Mouse (Mus musculus): ENCODE data around the gene Ugt1a8. TPM values are rescaled to one million over a fixed set of nuclear protein-coding genes. Genes with fewer than 3 reads are reported as not detected.

Ugt1a8 gene
- total and polyA plus RNA-seq, 3 experiments = not detected

DNA sequence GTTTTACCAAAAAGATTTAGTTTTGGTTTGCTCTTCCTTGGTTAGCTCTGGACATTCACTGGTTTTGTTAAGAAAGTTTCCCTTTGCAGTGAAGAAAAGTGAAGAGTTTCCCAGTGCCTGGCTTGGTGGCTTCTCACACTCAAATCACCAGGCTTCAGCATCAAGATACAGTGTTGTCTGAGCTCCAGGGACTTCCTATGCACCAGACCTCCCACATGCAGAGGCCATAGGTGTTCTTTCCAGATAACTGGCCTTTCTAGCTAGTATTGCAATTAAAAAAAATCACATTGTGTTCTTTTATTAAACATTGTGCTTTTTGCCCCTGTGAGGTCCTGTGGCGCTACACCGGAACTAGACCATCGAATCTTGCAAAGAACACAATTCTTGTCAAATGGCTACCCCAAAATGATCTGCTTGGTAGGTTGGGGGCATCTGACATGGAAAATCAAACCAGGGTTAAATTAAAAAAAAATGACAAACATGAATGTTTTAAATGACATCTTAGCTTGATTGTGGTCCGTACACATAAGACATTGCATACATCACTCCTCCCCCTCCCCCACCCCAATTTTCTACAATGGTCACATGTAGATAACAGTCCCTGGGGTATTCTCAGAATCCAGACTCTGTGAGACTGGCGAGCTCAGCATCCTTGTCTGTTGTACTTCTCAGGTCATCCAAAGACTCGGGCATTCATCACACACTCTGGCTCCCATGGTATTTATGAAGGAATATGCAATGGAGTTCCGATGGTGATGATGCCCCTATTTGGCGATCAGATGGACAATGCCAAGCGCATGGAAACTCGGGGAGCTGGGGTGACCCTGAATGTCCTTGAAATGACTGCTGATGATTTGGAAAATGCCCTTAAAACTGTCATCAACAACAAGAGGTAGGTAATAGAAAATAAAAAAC, 128.1 kb downstream of the Ugt1a8 start:
- Histone ChIP-seq H3K79me2 (ENCODE audit: control insufficient read depth, insufficient read depth, low read length, poor library complexity) (no peaks in the 10 kb centered on the region), H3K9ac (ENCODE audit: control insufficient read depth, low read depth, low read length, poor library complexity, severe bottlenecking) (no peak overlapping the region), H3K36me3 (ENCODE audit: control insufficient read depth in 1 of 2, insufficient read depth in 2 of 2, low read length in 2 of 2) (no peaks in the 10 kb centered on the region), H3K27me3 (ENCODE audit: control insufficient read depth in 1 of 2, insufficient read depth in 2 of 2, low read length in 2 of 2) (no peaks in the 10 kb centered on the region), H3K4me3 (ENCODE audit: control insufficient read depth in 1 of 2, insufficient read depth in 1 of 2, low read depth in 2 of 2, low read length in 2 of 2) (no peak overlapping the region), H3K9me3 (replicated peaks; ENCODE audit: insufficient read depth, low read length) (no peaks in the 10 kb centered on the region), H3K4me1 (ENCODE audit: control insufficient read depth in 1 of 2, insufficient read depth in 2 of 2, low read length in 2 of 2) (no peaks in the 10 kb centered on the region), H3K27ac (ENCODE audit: control insufficient read depth, low read depth, low read length) (no peak overlapping the region)
- TF ChIP-seq SIN3A (IDR thresholded peaks at IDR 0.05; ENCODE audit: low read length) (no peak), ZKSCAN1 (IDR thresholded peaks at IDR 0.05; ENCODE audit: low read depth, low read length) (no peak), TAL1 (IDR thresholded peaks at IDR 0.05; ENCODE audit: low read length) (no peak), ZNF384 (IDR thresholded peaks at IDR 0.05; ENCODE audit: low read depth, low read length) (no peak), BHLHE40 (IDR thresholded peaks at IDR 0.05; ENCODE audit: borderline replicate concordance, low read depth, low read length) (no peak), UBTF (IDR thresholded peaks at IDR 0.05; ENCODE audit: borderline replicate concordance, insufficient read depth, low read depth, low read length) (no peak), MAFK (IDR thresholded peaks at IDR 0.05; ENCODE audit: borderline replicate concordance, low read depth, low read length) (no peak), GATA1 (IDR thresholded peaks at IDR 0.05; ENCODE audit: low read depth, low read length) (no peak), ELF1 (IDR thresholded peaks at IDR 0.05; ENCODE audit: low read depth, low read length) (no peak), ETS1 (IDR thresholded peaks at IDR 0.05; ENCODE audit: low read depth, low read length) (no peak), USF1 (IDR thresholded peaks at IDR 0.05; ENCODE audit: low read depth, low read length) (no peak), POLR2A (IDR thresholded peaks at IDR 0.05; ENCODE audit: control insufficient read depth in 1 of 2, insufficient read depth in 1 of 2, low read depth in 1 of 2, low read length in 2 of 2, poor library complexity in 1 of 2) (no peak), CHD2 (IDR thresholded peaks at IDR 0.05; ENCODE audit: low read length) (no peak), MXI1 (IDR thresholded peaks at IDR 0.05; ENCODE audit: low read depth, low read length) (no peak), KAT2A (conservative IDR thresholded peaks at IDR 0.05; ENCODE audit: low read depth, low read length) (no peak), TCF12 (IDR thresholded peaks at IDR 0.05; ENCODE audit: low read depth, low read length) (no peak), E2F4 (IDR thresholded peaks at IDR 0.05; ENCODE audit: borderline replicate concordance, low read depth, low read length) (no peak), MAX (IDR thresholded peaks at IDR 0.05; ENCODE audit: low read length) (no peak)
- DNase-seq (ENCODE audit: low read depth, low spot score) = peak; percentile 8

DNA sequence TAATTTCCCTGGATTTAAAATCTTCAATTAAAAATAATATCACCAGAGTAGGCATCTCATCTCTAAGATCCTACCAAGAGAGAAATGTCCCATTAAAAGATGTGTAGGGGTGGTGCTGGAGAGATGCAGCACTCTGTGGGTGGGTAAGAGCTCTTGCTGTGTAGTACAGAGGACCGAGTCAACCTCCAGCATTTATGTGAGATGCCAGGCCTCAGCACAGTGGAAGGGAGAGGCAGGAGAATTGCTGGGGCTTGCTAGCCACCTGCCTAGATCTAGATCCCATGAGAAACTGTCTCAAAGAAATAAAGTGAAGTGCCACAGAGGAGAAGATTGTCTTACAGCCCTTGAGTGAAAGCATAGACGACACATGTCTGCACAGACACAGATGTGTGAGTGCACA, 128.9 kb downstream of the Ugt1a8 start:
- TF ChIP-seq CTCF (IDR thresholded peaks at IDR 0.05 in 2 of 3, conservative IDR thresholded peaks at IDR 0.05 in 1 of 3; ENCODE audit: control insufficient read depth in 1 of 3, insufficient read depth in 1 of 3, low read depth in 2 of 3, low read length in 3 of 3, poor library complexity in 1 of 3, severe bottlenecking in 1 of 3) (no peak), BHLHE40 (IDR thresholded peaks at IDR 0.05; ENCODE audit: borderline replicate concordance, low read depth, low read length) (no peak), GABPA (IDR thresholded peaks at IDR 0.05; ENCODE audit: low read depth, low read length) (no peak), JUND (IDR thresholded peaks at IDR 0.05; ENCODE audit: low read depth, low read length) (no peak), E2F4 (IDR thresholded peaks at IDR 0.05; ENCODE audit: borderline replicate concordance, low read depth, low read length) (no peak), MAX (IDR thresholded peaks at IDR 0.05; ENCODE audit: low read length) (no peak), NELFE (IDR thresholded peaks at IDR 0.05; ENCODE audit: low read depth, low read length) (no peak), CHD1 (IDR thresholded peaks at IDR 0.05; ENCODE audit: low read depth, low read length) (no peak), EP300 (IDR thresholded peaks at IDR 0.05; ENCODE audit: low read depth in 1 of 2, low read length in 2 of 2) (no peak), POLR2AphosphoS5 (IDR thresholded peaks at IDR 0.05; ENCODE audit: borderline replicate concordance, low read depth, low read length) (no peak), ZNF384 (IDR thresholded peaks at IDR 0.05; ENCODE audit: low read depth, low read length) (no peak), POLR2AphosphoS2 (IDR thresholded peaks at IDR 0.05; ENCODE audit: low read length) (no peak), KAT2A (conservative IDR thresholded peaks at IDR 0.05; ENCODE audit: low read depth, low read length) (no peak)
- Histone ChIP-seq H3K27me3 (ENCODE audit: control insufficient read depth in 1 of 2, insufficient read depth in 2 of 2, low read length in 2 of 2) (no peaks in the 10 kb centered on the region), H3K9me3 (replicated peaks; ENCODE audit: insufficient read depth, low read length) (no peaks in the 10 kb centered on the region), H3K4me3 (ENCODE audit: control insufficient read depth in 1 of 2, insufficient read depth in 1 of 2, low read depth in 2 of 2, low read length in 2 of 2) (no peak overlapping the region), H3K36me3 (ENCODE audit: control insufficient read depth in 1 of 2, insufficient read depth in 2 of 2, low read length in 2 of 2) (no peaks in the 10 kb centered on the region), H3K79me2 (ENCODE audit: control insufficient read depth, insufficient read depth, low read length, poor library complexity) (no peaks in the 10 kb centered on the region), H3K4me1 (ENCODE audit: control insufficient read depth in 1 of 2, insufficient read depth in 2 of 2, low read length in 2 of 2) (no peaks in the 10 kb centered on the region), H3K27ac (ENCODE audit: control insufficient read depth, low read depth, low read length) (no peak overlapping the region), H3K9ac (ENCODE audit: control insufficient read depth, low read depth, low read length, poor library complexity, severe bottlenecking) (no peak overlapping the region)
- peak; percentile 4 for DNase-seq (ENCODE audit: low read depth, low spot score)

All from MEL (cell line).